Mouse (Mus musculus): ENCODE data around the gene Olfr464. TPM values are rescaled to one million over a fixed set of nuclear protein-coding genes. Genes with fewer than 3 reads are reported as not detected.
"Not testable (repeated sequence)": the region's sequence is repeated elsewhere in the genome, so short reads cannot be mapped to it uniquely, and the experiment has no call there.

Olfr464 gene
- total RNA-seq, 2 experiments from 2014 or later, result 0.66 to 1.3 TPM

- intact Hi-C loops (cut with DNase I), result no loop called here
- DNase-seq (ENCODE audit: low spot score in 2 of 2), result no peak
These were observed 45.3 kb downstream of the Olfr464 start, which contains the start of gene Epx for GRCm38 (mm10) chr11:87875436-87875835. Gene Epx (minus strand): TSS chr11:87875536.

GRCm38 (mm10) chr11:87871766-87872165 lies 49.0 kb downstream of the Olfr464 start:
- intact Hi-C loops (cut with DNase I), result no loop called here

GRCm38 (mm10) chr11:87870096-87870495 lies 50.7 kb downstream of the Olfr464 start:
- DNase-seq (ENCODE audit: low spot score in 2 of 2), result no peak
- intact Hi-C loops (cut with DNase I), result no loop called here

More at GRCm38 (mm10) chr11:87871766-87872165, 49.0 kb downstream of the Olfr464 start:
- DNase-seq (ENCODE audit: low spot score in 2 of 2), result no peak

- DNase-seq (ENCODE audit: low spot score in 2 of 2), result peak in 1 of 2 experiments; percentile 14
- intact Hi-C loops (cut with DNase I), result not testable (repeated sequence)
These were observed 53.9 kb downstream of the Olfr464 start for GRCm38 (mm10) chr11:87866891-87867290.

Other genes with a start within 250 kb of the Olfr464 start
- 10 to 100 TPM; 60.6 to 67.6 TPM for gene Supt4a, start 183.4 kb downstream of the Olfr464 start, total RNA-seq (2021)
- 100 to 1,000 TPM; 154 to 162 TPM for gene Tspoap1, start 160.4 kb downstream of the Olfr464 start, total RNA-seq (2021)
- not detected for gene Mpo, start 127.4 kb downstream of the Olfr464 start, total RNA-seq (2021)
- under 1 TPM; 0.36 to 0.68 TPM for gene Lpo, start 92.7 kb downstream of the Olfr464 start, total RNA-seq (2021)
- 1 to 10 TPM; 5.3 to 5.6 TPM for gene Mks1, start 67.8 kb downstream of the Olfr464 start, total RNA-seq (2021)
- under 1 TPM; 0.13 to 0.55 TPM for gene Epx, start 45.4 kb downstream of the Olfr464 start, total RNA-seq (2021)
- gene Olfr462, start 28.7 kb downstream of the Olfr464 start, total RNA-seq (2021), result not detected
- gene Olfr463, start 23.6 kb downstream of the Olfr464 start, total RNA-seq (2021), result not detected
- 100 to 1,000 TPM; 424 to 478 TPM for gene Dynll2, start 66.6 kb upstream of the Olfr464 start, total RNA-seq (2021)
- gene Srsf1, start 126.4 kb upstream of the Olfr464 start, total RNA-seq (2021), result 100 to 1,000 TPM; 171 to 177 TPM
- gene Vezf1, start 147.3 kb upstream of the Olfr464 start, total RNA-seq (2021), result 10 to 100 TPM; 24.4 to 25.3 TPM
- gene Cuedc1, start 177.1 kb upstream of the Olfr464 start, total RNA-seq (2021), result 10 to 100 TPM; 28.2 TPM